ENCODE assay signal across 17 mouse cellular contexts in the genomic region with DNA sequence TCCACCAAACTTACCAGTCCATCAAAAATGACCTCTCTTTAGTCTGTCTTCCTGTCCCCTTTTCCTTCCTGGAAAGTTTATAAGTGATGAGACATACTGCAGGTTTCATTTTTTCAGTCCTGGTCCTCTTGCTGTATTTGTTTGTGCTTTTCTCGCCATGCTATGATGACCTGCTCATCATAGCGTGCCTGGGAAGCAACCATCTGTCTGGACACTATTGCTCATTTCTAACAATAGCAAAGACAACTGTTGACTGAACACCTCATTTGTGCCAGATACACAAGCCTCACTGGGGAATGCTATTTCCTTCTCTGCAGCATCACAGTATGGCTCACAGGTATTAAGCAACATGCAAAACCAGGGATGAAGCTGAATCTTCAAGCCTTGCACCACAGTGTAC.
DNase-seq lines count a peak whose midpoint lies in the region; ATAC-seq lines count a peak whose summit lies in the region.
"Had no signal": no experiment of that assay in that cellular context is flagged by ENCODE, and none has a peak within 500 bp of the region (broad histone marks: within the 10 kb centered on the region; RNA-seq: fewer than 3 reads in every experiment).

No protein-coding gene starts in this region.

- WGBS in liver, embryonic 12.5 days (ENCODE audit: insufficient replicate concordance): 59% methylated on average over 2 of the region's 2 CpGs

- no peak overlapping the region for H3K4me2 ChIP-seq in liver, embryonic 12.5 days
- H3K4me2 ChIP-seq: forebrain, embryonic 13.5 days; heart, embryonic 12.5 days; hindbrain, embryonic 14.5 days had no signal

- H3K9ac ChIP-seq in liver, embryonic 12.5 days: no peak overlapping the region
- H3K9ac ChIP-seq: forebrain, embryonic 13.5 days; forebrain, postnatal 0 days; heart, embryonic 12.5 days; hindbrain, embryonic 14.5 days had no signal

- H3K4me1 ChIP-seq in liver, embryonic 12.5 days: no peaks in the 10 kb centered on the region
- H3K4me1 ChIP-seq: embryonic facial prominence, embryonic 10.5 days; forebrain, embryonic 13.5 days; heart, embryonic 12.5 days; hindbrain, embryonic 10.5 days had no signal

- H3K4me3 ChIP-seq in liver, embryonic 12.5 days: no peak overlapping the region
- H3K4me3 ChIP-seq: embryonic facial prominence, embryonic 10.5 days; forebrain, embryonic 13.5 days; gastrocnemius, adult 2 months; heart, embryonic 12.5 days; hindbrain, embryonic 10.5 days had no signal

- H3K27ac ChIP-seq in liver, embryonic 12.5 days: no peak overlapping the region
- H3K27ac ChIP-seq: embryonic facial prominence, embryonic 10.5 days; forebrain, embryonic 13.5 days; gastrocnemius, adult 2 months; hindbrain, embryonic 10.5 days; hindbrain, embryonic 14.5 days had no signal

- no peak for ATAC-seq in liver, embryonic 12.5 days
- ATAC-seq: forebrain, embryonic 13.5 days; forebrain, postnatal 0 days; intestine, postnatal 0 days had no signal

- no peaks in the 10 kb centered on the region for H3K36me3 ChIP-seq in liver, embryonic 12.5 days
- H3K36me3 ChIP-seq: embryonic facial prominence, embryonic 10.5 days; heart, embryonic 12.5 days; hindbrain, embryonic 10.5 days had no signal

- DNase-seq in NIH3T3 (ENCODE audit: low read depth): peak; percentile 8
- peak; percentile 41 for DNase-seq in cerebellum, adult 11-12 months
- DNase-seq in cerebellum, adult 9-10 months: peak; percentile 71
- DNase-seq in cerebellum, postnatal 25 days: peak; percentile 12 to 50
- no peak for DNase-seq in adrenal gland, postnatal 25 days
- no peak for DNase-seq in retina, postnatal 1 day
- DNase-seq: forebrain, postnatal 0 days; gastrocnemius, adult 2 months; gastrocnemius, postnatal 25 days; kidney, adult 8-10 months had no signal

- H3K27me3 ChIP-seq in liver, embryonic 12.5 days (replicated peaks): no peaks in the 10 kb centered on the region
- H3K27me3 ChIP-seq: forebrain, embryonic 13.5 days; heart, embryonic 12.5 days had no signal

- no peaks in the 10 kb centered on the region for H3K9me3 ChIP-seq in liver, embryonic 12.5 days (replicated peaks)
- H3K9me3 ChIP-seq: embryonic facial prominence, embryonic 10.5 days; forebrain, embryonic 13.5 days; heart, embryonic 12.5 days; hindbrain, embryonic 10.5 days had no signal

Comparison
In these comparisons a context has a peak if more than half of its experiments do, and no peak if none do; other contexts are left out.
1. DNase-seq: peak in NIH3T3 (single experiment), cerebellum, adult 11-12 months (single experiment), cerebellum, adult 9-10 months (single experiment) and cerebellum, postnatal 25 days (2 of 2); none in adrenal gland, postnatal 25 days (single experiment) and retina, postnatal 1 day (single experiment).